14 mouse cellular contexts compared by ENCODE assay signal in genomic region chr2:131970597-131970996, GRCm38 (mm10).
"Had no signal": no experiment of that assay in that cellular context is flagged by ENCODE, and none has a peak within 500 bp of the region (broad histone marks: within the 10 kb centered on the region; RNA-seq: fewer than 3 reads in every experiment).

No protein-coding gene starts in this region.

- DNase-seq: kidney, adult 2 months; kidney, postnatal 25 days; layer of hippocampus, adult 9-11 months; liver; lung, adult 18-20 months; lung, postnatal 10 days; lung, postnatal 36 days; retina, postnatal 1 day; right cerebral cortex, postnatal 4 days; thymus, adult 18-20 months; thymus, postnatal 36 days had no signal

- ATAC-seq: liver, embryonic 12.5 days; midbrain, embryonic 13.5 days; midbrain, embryonic 16.5 days had no signal
